Mouse (Mus musculus) gastrocnemius, postnatal 36 days (tissue): ENCODE measurements around the gene Cox5b. TPM values are rescaled to one million over a fixed set of nuclear protein-coding genes. Genes with fewer than 3 reads are reported as not detected.
A peak's percentile ranks its signal among the peaks of the same experiment; 100 is the strongest.
"Not testable (repeated sequence)": the region's sequence is repeated elsewhere in the genome, so short reads cannot be mapped to it uniquely, and the experiment has no call there.

ENCODE experiments used
- DNase-seq, 2 experiments: peaks; one replicate each; pipeline ENCODE4 v3.0.0; 2022
- intact Hi-C: fragments of 180-260 bp; cut with DNase I; formaldehyde crosslinking; loops from one replicate; pipeline ENCODE4 v1.15.1; 2025
- long read RNA-seq, 2 experiments: library from polyadenylated mRNA; stranded (forward); transcript quantifications; one replicate each; pipeline ENCODE4 v2.0.0; 2021
- total RNA-seq, 2 experiments: library from RNA; stranded (reverse); gene quantifications; 2 replicates each; pipeline ENCODE4 v1.2.3; 2021

Cox5b gene
- 1,000 to 10,000 TPM; 1,244 to 1,300 TPM for total RNA-seq
- long read RNA-seq, experiment 1, transcript Cox5b-204 (4 exons, 865 nt), result major isoform, 2,159 of 2,243 reads
- long read RNA-seq, experiment 1, partial matches to known transcripts, result 63 of 2,243 reads
- long read RNA-seq, experiment 1, other reads (novel, unspliced or antisense), result 17 of 2,243 reads
- long read RNA-seq, experiment 2, transcript Cox5b-201 (4 exons, 625 nt), result minor isoform, 5 of 2,291 reads
- long read RNA-seq, experiment 2, transcript Cox5b-204 (4 exons, 865 nt), result major isoform, 2,213 of 2,291 reads
- long read RNA-seq, experiment 2, partial matches to known transcripts, result 54 of 2,291 reads
- long read RNA-seq, experiment 2, other reads (novel, unspliced or antisense), result 19 of 2,291 reads

DNA sequence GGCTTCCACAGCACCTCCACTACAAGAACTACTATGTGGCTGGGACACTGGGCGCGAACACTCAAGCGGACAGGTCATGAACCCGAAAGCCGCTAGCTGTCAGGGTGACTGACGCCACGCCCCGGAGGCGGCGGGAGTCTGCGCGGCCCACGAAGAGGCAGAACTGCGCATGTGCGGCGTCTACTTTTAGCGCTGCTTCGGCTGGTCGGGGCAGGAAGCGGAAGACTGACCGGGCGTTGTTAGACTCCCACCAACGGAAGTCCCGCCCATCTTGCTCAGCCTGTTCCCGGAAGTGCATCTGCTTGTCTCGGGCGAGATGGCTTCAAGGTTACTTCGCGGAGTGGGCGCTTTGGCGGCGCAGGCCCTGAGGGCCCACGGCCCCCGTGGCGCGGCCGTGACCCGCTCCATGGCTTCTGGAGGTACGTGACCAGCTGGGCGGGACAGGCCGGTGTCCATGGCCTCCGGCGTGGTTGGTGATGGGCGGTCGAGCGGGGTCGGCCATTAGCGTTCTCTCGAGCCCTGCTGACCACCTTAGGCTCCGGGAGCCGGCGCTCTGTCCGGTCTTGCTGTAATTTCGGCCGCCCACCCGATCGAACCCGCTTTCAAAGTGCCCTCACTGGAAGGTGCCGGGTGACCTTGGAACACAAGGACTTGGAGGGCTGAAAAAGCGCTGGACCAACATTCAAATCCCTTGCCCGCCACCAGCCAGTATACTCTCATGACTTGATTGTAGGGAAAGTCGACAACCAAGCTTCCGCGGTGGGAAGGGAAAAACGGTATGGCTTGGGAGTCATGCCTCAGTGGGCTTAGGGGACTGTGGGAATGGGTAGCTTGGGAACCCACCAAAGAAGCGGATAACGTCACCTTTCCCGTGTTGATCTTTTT is at the start of gene Cox5b:
Cox5b (plus strand) TSS at position 179 of the 885 bp plus-strand sequence.
- DNase-seq, result peak; percentile 92 to 96
- intact Hi-C loops, result loop anchor here (2.0 kb wide), 1 partner anchor 15 kb away; no protein-coding TSS in a partner anchor

DNA sequence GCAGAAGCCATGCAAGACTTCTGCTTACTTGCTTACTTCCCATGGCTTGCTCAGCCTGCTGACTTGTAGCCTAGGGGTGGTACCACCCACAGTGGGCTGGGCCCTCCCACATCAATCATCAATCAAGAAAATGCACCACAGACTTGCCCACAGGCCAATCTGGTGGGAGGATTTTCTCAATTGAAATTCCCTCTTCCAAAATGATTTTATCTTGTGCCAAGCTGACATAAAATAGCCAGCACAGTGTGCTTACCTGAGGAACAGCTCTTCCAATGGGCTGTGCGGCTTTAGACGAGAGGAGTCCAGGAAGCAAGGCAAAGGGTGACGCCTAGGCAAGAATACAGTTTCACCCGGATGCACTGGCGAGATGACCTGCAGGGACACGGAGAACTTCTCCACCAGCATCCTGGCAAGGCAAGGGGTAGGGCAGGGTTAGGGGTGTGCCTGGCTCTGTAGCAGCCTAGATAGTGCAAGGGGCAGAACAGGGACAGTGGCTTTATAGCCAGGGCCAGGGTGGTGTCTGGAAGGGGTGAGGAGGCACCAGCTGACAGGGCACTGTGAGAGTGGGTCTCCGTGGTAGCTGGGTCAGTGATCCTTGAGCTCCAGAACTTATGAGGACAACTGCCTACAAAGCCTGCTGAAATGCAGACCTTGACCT is 47.2 kb upstream of the Cox5b start:
- DNase-seq, result no peak
- intact Hi-C loops, result no loop called here

DNA sequence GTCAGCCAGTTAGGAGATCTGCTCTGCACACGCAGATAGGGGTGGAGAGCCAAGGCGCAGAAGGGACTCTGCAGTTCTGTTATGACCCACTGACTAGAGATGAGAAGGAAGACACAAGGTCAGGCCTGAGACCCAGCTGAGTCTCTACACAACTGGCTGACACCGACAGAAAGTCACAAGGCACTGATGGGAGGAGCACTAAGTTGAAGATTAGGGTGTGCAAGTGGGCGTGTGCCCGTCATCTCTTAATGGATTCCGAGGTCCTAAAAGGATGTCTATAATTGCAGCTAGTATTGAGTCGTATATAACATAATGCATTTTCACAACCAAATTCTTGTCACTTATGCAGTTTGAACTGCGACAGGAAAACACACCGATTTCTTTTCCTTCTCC is 46.6 kb upstream of the Cox5b start:
- intact Hi-C loops, result no loop called here
- no peak for DNase-seq

DNA sequence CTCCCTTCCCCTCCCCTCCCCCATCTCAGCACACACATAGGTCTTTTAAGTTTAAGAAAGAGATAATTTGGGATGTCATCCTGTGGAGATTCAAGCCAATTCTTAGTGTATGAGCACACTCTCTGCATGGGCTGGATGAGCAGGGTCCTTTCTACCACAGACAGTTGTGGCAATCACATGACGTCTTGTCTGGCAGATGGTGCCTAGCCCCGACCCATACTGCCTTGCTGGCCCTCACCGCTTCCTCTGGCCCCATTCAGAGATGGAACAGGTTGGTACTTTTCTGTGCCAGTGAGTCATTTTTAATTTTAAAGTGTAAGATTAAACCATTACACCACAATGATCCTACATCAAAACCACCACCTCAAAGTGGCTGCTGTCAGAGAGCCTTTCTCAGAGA is 45.0 kb upstream of the Cox5b start:
- intact Hi-C loops, result no loop called here
- no peak for DNase-seq

DNA sequence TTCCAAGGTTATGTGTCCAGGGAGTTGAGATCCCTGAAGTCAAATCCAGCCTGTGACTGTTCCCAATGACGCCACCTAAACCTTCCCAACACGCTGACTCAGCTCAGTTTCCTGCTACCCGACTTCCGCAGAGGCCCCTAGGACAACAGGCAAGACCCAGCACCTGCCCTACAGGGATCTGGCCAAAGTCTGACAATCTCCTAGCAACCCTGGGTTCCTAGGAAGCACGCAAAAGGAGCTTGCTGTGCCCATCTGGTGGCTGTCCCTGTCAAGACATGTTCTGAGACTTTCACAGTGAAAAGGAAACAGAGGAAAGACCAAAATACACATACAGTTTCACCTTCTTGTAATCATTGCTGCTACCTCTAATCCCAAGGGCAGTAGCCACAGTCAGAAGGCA is 43.6 kb upstream of the Cox5b start:
- intact Hi-C loops, result no loop called here
- no peak for DNase-seq

DNA sequence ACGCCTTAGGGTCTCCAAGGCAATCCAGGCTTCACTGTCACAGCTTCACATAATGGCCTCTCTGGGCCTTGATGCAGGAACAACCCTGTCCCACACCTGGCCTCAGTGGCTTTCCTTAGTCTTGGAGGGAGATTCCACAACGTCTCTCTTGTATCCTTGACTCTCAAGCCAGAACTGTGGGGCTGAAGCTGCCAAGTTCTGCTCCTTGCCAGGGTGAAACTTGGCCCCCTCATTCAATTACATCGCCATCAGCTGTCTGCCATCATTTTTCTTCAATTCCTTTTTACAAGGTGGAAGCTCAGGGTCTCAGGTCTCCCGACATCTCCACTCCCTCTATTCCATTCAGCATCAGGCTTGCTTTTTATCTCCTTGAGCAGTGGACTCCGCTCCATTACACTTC is 36.2 kb upstream of the Cox5b start:
- intact Hi-C loops, result no loop called here
- DNase-seq, result no peak

DNA sequence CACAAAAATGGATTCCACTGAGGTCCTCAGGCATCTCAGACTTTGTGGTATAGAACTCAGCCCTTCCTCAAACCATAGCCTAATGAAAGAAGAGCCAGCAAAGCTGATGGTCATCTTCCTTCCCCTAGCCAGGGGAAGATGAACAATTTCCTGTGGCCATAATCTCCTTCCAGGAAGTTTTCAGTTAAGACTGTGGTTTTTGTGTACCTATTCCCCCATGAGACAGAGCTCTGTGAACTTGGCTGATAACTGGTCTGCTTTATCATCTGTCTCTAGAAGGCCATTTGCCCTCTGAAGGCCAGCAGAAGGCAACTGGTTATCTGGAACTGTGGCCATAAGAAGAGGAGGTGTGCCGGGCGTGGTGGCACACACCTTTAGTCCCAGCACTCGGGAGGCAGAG is 35.0 kb upstream of the Cox5b start:
- intact Hi-C loops, result no loop called here
- DNase-seq, result no peak

DNA sequence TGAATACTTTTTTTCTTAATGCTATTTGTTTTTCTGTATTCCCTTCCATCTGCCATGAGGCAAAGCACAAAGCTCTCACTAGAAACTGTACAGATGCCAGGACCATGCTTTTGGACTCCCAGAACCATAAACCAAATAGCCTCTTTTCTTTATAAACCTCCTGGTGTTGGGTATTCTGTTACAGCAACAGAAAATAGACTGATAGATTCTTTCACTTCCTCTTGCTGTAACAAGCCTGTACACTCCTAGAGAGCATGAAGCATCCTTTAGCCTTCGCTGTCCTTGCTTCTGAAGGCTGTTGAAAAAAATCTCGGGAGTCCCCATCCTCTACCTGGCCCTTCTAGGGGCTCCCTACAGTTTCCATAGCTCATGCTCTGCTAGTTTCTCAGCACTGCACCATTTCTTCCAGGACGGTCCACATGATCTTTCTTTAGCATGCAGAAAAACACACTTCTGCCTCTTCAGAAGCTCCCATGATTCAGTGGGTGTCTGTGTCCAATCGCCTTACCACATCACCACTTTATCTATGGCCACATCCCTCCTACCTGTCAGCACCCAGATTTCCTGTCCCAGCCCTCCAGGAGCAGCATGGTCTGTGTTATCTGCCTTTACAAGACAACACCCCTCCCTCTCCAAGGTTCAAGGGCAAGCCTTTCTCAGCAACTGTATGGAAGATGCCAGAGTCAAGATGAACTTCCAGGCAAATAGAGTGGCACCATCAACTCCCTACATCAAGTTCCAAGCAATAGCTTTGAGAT is 33.4 kb upstream of the Cox5b start:
- DNase-seq, result no peak
- intact Hi-C loops, result no loop called here

DNA sequence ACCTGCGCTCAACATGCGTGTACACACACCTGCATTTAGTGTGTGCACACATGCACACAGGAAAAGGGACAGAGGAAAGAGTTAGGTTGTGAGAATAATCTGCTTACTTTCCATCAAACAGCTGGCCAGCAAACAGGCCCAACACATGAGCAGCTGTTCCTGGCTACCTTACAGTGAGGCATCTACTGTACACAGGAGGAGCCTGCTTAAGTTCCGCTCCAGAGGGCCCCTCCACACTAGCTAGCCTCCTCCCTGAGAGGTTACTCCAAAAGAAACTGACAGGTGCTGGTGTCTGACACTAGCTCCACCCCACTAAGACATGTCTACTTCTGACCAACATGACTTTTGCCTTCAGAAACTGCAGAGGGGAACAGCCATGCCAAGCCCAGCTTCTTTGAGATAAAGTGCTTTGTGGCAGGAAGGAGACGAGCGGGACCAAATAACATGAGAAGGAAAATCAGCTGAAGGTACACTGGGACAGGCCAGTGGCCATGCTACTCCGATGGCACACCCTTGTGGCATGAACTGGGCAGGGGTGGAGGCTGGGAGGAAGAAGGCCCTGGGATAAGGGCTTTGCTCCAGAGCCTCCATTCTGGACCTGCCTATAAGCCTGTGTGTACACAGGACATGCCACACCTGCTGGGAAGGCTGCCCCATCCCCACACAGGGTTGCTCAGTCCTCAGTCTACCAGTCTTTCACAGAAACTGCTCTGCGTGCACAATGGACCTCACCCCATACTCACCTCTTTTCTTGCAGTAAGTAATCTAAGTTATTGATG is 32.4 kb upstream of the Cox5b start:
- no peak for DNase-seq
- intact Hi-C loops, result no loop called here

DNA sequence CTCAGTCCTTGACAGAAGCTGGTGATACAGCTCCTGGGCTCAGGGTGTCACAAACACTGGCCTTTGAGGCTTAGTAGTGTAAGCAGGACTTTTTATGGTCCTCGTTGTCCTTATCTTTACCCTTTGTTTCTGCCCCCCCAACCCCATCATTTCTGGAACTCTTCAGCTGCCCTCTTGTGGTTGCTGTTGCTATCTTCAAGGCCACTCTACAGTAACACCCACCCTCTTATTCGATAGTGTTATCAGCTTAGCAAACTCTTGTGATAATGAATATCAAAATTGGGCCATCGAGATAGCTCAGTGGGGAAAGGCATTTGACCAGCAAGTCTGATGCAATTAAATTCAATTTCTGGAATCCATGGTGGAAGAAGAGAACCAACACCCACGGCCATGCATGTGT is 26.8 kb upstream of the Cox5b start:
- no peak for DNase-seq
- intact Hi-C loops, result no loop called here

DNA sequence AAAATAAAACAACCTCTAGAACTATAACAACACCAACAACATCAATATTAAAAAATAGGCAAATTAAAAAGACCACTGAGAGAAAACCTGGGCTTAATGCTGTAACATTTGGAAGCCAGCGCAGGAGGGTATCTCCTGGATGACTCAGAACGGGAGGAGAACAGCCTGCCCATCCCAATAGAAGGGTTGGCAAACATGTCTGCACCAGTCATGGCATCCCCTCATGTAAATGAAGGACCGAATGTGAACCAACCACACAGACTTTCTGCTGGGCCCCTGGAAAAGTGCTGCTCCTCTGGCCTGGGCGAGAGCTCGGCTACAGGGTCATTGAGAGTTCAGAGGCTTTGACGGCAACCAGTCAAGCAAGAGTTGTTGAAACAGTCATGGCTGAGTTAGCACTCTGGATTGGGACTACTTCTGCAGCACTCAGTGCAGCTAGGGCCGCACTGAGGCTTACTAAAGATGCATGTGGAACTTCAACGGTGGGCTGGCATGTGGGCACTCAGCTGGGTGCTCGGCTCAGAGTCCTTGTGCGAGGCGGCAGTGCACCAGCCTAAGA is 26.0 kb upstream of the Cox5b start:
- DNase-seq, result no peak
- intact Hi-C loops, result no loop called here

DNA sequence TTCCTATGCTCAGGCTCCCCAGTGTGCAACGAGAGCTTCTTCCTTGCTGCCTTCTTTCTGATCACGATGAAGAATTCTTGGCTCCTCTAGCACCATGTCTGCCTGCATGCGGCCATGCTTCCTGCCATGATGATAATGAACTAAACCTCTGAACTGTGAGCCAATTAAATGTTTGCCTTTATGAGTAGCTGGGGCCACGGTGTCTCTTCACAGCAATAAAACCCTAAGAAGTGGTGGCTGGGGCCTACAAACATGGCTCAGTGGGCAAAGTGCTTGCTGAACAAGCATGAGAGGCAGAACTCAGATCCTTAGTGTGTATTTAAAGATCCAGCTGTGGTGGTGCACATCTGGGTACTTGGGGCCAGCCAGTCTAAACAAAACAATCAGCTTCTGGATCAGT is 25.3 kb upstream of the Cox5b start:
- DNase-seq, result no peak

DNA sequence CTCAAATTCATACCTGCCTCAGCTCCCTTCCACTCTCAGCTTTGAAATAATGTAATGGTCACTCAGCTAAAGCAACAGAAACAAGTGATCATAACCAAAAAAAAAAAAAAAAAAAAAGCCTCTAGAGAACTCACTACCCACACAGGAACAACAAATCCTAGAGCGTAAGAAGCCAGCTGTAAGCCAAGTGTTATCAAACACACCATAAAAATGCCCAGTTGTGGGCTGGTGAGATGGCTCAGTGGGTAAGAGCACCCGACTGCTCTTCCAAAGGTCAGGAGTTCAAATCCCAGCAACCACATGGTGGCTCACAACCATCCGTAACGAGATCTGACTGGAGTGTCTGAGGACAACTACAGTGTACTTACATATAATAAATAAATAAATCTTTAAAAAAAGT is 23.2 kb upstream of the Cox5b start:
- DNase-seq, intact Hi-C loops: not testable (repeated sequence)

More for the DNA sequence above, 25.3 kb upstream of the Cox5b start:
- intact Hi-C loops, result no loop called here

DNA sequence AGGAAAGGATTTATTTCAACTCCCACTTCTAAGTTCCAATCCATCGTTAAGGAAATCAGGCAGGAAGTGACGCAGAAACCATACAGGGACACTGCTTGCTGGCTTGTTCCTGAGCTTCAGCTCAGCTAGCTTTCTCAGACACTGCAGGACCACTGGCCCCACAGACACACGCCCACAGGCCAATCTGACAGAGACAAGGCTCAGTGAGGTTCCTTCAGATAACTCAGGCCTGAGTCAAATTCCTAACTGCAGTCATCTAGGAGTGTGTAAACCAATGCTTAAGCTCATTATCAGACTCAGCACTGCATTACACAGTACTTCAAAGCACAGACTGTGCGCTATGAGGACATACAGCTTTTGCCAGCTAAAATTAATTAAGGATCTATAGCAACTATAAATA is 21.0 kb upstream of the Cox5b start:
- DNase-seq, result no peak
- intact Hi-C loops, result no loop called here

DNA sequence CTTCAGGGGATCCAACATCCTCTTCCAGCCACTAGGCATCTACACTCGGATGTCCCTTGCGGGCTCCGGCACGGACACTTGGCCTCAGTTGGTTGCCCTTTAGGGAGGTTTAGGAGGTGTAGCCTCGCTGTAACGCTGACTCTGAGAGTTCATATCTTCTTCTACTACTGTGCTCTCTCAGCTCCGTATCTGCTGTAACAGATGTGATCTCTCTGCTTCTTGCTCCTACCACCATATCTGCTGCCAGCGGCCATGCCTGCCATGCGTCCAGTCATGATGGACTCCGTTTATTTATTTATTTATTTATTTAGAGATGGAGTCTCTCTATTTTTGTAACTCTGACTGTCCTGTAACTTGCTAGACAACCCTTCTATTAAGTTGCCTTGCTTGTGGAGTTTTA is 20.0 kb upstream of the Cox5b start:
- DNase-seq, result no peak
- intact Hi-C loops, result no loop called here

DNA sequence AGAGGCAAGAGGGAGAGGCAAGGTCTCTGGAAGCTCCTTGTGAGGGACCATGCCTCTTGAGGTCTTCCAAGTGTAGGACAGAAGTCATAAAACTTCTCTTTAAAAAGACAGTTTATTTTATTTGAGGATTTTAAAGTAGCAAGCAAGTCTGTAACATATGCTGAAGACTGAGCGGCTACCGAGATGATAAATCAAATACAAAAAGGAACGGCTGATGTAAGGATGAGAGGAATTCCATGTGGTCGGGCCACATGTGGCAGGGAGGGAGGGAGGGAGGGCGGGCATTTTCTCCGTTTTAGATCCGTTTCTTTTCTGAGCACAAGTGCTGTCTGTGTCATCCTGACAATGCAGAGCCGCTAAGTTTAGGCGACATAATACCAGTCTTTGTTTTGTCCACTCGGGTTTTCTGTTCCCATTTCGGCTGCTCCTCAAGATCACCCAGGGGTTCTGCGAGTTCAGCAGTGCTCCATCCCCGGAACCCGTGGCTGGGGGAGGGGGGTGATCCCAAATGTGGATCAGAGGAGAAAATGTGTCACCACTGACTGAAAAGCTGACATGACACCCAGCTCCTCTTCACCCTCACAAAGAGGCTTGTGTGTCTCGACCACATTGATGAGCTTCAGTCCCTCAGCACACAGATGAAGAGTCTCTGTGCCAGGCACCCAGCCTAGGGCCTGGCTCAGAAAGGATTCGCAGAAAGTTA is 18.4 kb upstream of the Cox5b start:
- DNase-seq, result no peak
- intact Hi-C loops, result no loop called here

DNA sequence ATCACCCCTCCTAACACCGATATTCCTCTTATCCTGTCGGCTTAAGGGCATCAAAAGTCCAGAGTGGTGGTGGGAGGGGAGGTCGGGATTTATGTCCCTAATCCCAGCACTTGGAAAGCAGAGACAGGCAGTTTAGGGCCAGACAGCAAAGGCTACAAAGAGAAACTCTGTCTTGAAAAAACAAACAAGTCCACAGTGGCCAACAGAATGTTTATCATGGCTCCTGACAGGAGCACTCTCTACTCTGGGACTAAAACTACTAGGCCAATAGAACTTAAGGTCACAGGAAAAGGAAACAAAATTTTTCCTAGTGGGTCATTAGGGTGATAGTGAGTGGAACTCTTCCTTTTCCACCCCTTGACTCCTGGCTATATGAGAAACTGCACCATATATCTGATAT is 16.3 kb upstream of the Cox5b start:
- DNase-seq, result no peak
- intact Hi-C loops, result no loop called here

DNA sequence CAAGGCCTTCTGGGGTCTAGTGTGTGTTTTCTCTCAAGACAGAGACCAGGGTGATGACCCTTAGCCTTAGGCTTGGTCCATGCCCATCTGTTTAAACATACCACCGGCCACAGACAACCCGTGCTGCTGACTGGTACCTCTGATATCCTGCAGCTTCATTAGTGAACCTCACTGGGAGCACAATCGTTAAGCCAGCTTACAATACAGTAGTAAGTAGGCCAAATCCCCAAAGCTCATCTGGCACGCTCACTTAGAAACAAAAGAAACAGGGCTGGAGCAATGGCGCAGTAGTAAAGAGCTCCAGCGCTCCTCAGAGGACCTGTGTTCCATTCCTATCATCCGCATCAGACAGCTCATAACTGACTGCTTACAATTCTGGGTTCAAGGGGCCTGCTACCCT is 10.4 kb upstream of the Cox5b start:
- intact Hi-C loops, result no loop called here
- DNase-seq, result no peak
